Mouse (Mus musculus) heart, postnatal 0 days (tissue): ENCODE results near the gene Slc35b3.

Source experiments
- CTCF ChIP-seq: IDR thresholded peaks from 2 replicates; pipeline ENCODE4 v1.5.1; 2016; ENCODE audit warnings: antibody characterized with exemption, control low read depth, low read depth
- EP300 ChIP-seq: IDR thresholded peaks from 2 replicates; pipeline ENCODE4 v1.6.1; 2016; ENCODE audit warnings: antibody characterized with exemption, low read depth

GRCm38 (mm10) chr13:38967518-38967917, 6.8 kb upstream of the Slc35b3 start:
- TF ChIP-seq CTCF = no peak
- TF ChIP-seq EP300 = no peak
